Mouse (Mus musculus) B cell, adult 2 months (primary cell): ENCODE measurements around the gene Fcgr2b.

Experiments
- DNase-seq, 2 experiments: peaks; one replicate each; pipeline ENCODE4 v3.0.0; 2022

Gene Fcgr2b

DNA sequence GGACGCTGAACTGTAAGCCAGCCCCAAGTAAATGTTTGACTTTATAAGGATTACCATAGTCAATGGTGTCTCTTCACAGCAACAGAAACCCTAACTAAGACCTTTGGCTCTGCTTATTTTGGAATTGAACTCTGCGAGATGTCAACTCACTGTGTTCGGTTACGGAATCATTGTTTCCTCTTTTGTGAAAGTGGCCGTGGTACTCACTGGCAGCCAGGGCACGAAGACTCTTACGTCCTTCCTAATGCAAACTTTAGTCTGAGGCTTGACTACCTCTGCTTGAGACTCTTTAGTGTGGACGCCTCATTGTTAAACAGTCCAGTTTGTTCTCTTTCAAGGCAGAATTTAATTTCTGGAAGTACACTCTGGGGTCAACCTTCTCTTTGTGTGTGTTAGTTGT, 57.0 kb downstream of the Fcgr2b start:
- DNase-seq: no peak

DNA sequence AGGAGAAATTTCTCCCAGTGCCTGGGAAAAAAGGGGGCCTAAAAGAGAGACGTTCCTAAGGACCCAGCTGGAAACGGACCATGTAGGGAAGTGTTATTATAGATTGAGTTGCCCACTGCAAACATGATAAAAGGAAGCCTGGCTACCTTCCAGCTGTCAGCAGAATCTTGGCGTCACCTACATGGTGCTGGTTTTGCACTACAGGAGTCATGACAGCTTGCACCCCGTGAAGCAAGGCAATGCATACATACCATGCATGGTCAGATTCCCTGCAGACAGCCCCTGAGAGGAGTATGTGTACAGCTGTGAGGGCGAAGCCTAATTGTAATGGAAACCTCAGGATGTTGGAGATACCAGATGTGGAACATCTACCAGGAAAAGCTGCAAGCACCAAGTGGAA, 60.7 kb downstream of the Fcgr2b start:
- no peak for DNase-seq

- DNase-seq: no peak
Observed at GRCm38 (mm10) chr1:170912891-170913615, 63.3 kb downstream of the Fcgr2b start, which contains the start of gene Fcrlb. TSS of gene Fcrlb (minus strand) at chr1:170912941.

DNA sequence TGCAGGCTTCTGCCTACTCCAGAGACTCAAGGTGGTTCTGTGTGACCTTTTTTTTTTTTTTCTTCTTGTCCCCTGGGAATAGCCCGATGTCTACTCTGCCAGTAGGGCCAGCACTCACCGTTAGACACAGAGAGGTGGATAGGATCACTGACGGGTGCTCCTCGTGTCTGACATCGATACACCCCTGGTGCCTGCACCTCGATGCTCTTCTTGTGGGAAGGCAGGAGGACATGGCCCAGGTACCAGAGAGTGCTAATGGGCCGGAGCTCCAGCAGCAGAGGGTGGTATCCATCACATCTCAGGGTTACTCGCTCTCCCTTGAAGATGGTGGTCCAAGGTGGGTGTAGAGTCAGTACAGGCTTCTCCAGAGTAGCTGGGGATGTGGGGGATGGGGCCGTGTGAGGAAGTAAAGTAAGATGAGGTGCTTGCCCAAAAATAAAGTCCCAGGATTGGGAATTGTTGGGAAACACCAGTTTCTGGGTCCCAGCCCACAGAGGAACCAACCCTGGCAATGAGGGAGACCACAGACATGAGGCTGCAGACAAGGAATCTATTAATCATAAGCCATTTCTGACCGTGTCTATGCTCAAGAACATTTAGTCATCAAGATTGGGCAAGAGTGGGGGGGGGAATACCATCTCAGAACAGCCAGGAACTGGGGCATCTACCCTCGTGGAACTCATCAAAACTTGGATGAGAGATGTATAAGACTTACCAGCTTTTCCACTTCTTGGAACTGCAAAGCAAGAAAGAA, 64.3 kb downstream of the Fcgr2b start:
- DNase-seq: no peak
